Mouse (Mus musculus): ENCODE results near the gene Arhgef10l. TPM values are rescaled to one million over a fixed set of nuclear protein-coding genes. Genes with fewer than 3 reads are reported as not detected.

The Arhgef10l gene
- polyA plus RNA-seq, 1 experiment = 26.0 TPM

GRCm38 (mm10) chr4:140695146-140695545 lies 29.3 kb upstream of the Arhgef10l start:
- TF ChIP-seq POLR2A (IDR thresholded peaks at IDR 0.05; ENCODE audit: control insufficient read depth, extremely low read depth, insufficient read depth, low read length, poor library complexity) (no peak), CTCF (IDR thresholded peaks at IDR 0.05; ENCODE audit: borderline replicate concordance, control insufficient read depth, extremely low read depth, insufficient read depth, low read length, poor library complexity) (no peak)
- 97% methylated on average over 7 of the region's 7 CpGs for WGBS
- Histone ChIP-seq H3K4me3 (ENCODE audit: control insufficient read depth, insufficient read depth, low read length) (no peak overlapping the region), H3K4me1 (replicated peaks; ENCODE audit: control insufficient read depth, insufficient read depth, low read length) (peaks cover 20% of the 10 kb centered on the region), H3K27ac (ENCODE audit: control insufficient read depth, insufficient read depth, low read length) (no peak overlapping the region), H3K27me3 (ENCODE audit: control insufficient read depth, insufficient read depth, low read length) (no peaks in the 10 kb centered on the region), H3K36me3 (ENCODE audit: control insufficient read depth, insufficient read depth, low read length) (no peaks in the 10 kb centered on the region)
- no peak for DNase-seq

GRCm38 (mm10) chr4:140694551-140695060 lies 28.8 kb upstream of the Arhgef10l start:
- no peaks in the 10 kb centered on the region for H3K36me3 ChIP-seq (ENCODE audit: control insufficient read depth, insufficient read depth, low read length)
- no peaks in the 10 kb centered on the region for H3K27me3 ChIP-seq (ENCODE audit: control insufficient read depth, insufficient read depth, low read length)
- WGBS = 42% methylated on average over 1 of the region's 1 CpGs
- TF ChIP-seq POLR2A (IDR thresholded peaks at IDR 0.05; ENCODE audit: control insufficient read depth, extremely low read depth, insufficient read depth, low read length, poor library complexity) (no peak), CTCF (IDR thresholded peaks at IDR 0.05; ENCODE audit: borderline replicate concordance, control insufficient read depth, extremely low read depth, insufficient read depth, low read length, poor library complexity) (no peak)
- peaks cover 17% of the 10 kb centered on the region for H3K4me1 ChIP-seq (replicated peaks; ENCODE audit: control insufficient read depth, insufficient read depth, low read length)
- H3K27ac ChIP-seq (ENCODE audit: control insufficient read depth, insufficient read depth, low read length) = no peak overlapping the region
- DNase-seq = no peak
- H3K4me3 ChIP-seq (ENCODE audit: control insufficient read depth, insufficient read depth, low read length) = no peak overlapping the region

- TF ChIP-seq CTCF (IDR thresholded peaks at IDR 0.05; ENCODE audit: borderline replicate concordance, control insufficient read depth, extremely low read depth, insufficient read depth, low read length, poor library complexity) = no peak
- TF ChIP-seq POLR2A (IDR thresholded peaks at IDR 0.05; ENCODE audit: control insufficient read depth, extremely low read depth, insufficient read depth, low read length, poor library complexity) = no peak
- Histone ChIP-seq H3K27me3 (ENCODE audit: control insufficient read depth, insufficient read depth, low read length) (no peaks in the 10 kb centered on the region), H3K4me1 (replicated peaks; ENCODE audit: control insufficient read depth, insufficient read depth, low read length) (peaks cover 19% of the 10 kb centered on the region), H3K36me3 (ENCODE audit: control insufficient read depth, insufficient read depth, low read length) (no peaks in the 10 kb centered on the region), H3K27ac (ENCODE audit: control insufficient read depth, insufficient read depth, low read length) (no peak overlapping the region), H3K4me3 (ENCODE audit: control insufficient read depth, insufficient read depth, low read length) (no peak overlapping the region)
- DNase-seq = no peak
- 63% methylated on average over 4 of the region's 4 CpGs for WGBS
Measured at GRCm38 (mm10) chr4:140693513-140693912, 27.7 kb upstream of the Arhgef10l start.

- Histone ChIP-seq H3K36me3 (ENCODE audit: control insufficient read depth, insufficient read depth, low read length) (no peaks in the 10 kb centered on the region), H3K27me3 (ENCODE audit: control insufficient read depth, insufficient read depth, low read length) (no peaks in the 10 kb centered on the region), H3K4me3 (ENCODE audit: control insufficient read depth, insufficient read depth, low read length) (no peak overlapping the region), H3K27ac (ENCODE audit: control insufficient read depth, insufficient read depth, low read length) (no peak overlapping the region), H3K4me1 (replicated peaks; ENCODE audit: control insufficient read depth, insufficient read depth, low read length) (peaks cover 19% of the 10 kb centered on the region)
- WGBS = 76% methylated on average over 7 of the region's 7 CpGs
- TF ChIP-seq POLR2A (IDR thresholded peaks at IDR 0.05; ENCODE audit: control insufficient read depth, extremely low read depth, insufficient read depth, low read length, poor library complexity) (no peak), CTCF (IDR thresholded peaks at IDR 0.05; ENCODE audit: borderline replicate concordance, control insufficient read depth, extremely low read depth, insufficient read depth, low read length, poor library complexity) (no peak)
- DNase-seq = no peak
Measured at GRCm38 (mm10) chr4:140691481-140691880, 25.7 kb upstream of the Arhgef10l start.

- no peak for TF ChIP-seq CTCF (IDR thresholded peaks at IDR 0.05; ENCODE audit: borderline replicate concordance, control insufficient read depth, extremely low read depth, insufficient read depth, low read length, poor library complexity)
- no peak for TF ChIP-seq POLR2A (IDR thresholded peaks at IDR 0.05; ENCODE audit: control insufficient read depth, extremely low read depth, insufficient read depth, low read length, poor library complexity)
- Histone ChIP-seq H3K4me3 (ENCODE audit: control insufficient read depth, insufficient read depth, low read length) (peak overlapping the region; percentile 12; the same call in 1 of the 2 replicates), H3K4me1 (replicated peaks; ENCODE audit: control insufficient read depth, insufficient read depth, low read length) (peaks cover 19% of the 10 kb centered on the region)
Measured at GRCm38 (mm10) chr4:140689873-140690655, 24.3 kb upstream of the Arhgef10l start.

GRCm38 (mm10) chr4:140688826-140689425 lies 23.1 kb upstream of the Arhgef10l start:
- Histone ChIP-seq H3K27me3 (ENCODE audit: control insufficient read depth, insufficient read depth, low read length) (no peaks in the 10 kb centered on the region), H3K4me1 (replicated peaks; ENCODE audit: control insufficient read depth, insufficient read depth, low read length) (peaks cover 30% of the 10 kb centered on the region), H3K36me3 (ENCODE audit: control insufficient read depth, insufficient read depth, low read length) (no peaks in the 10 kb centered on the region), H3K4me3 (ENCODE audit: control insufficient read depth, insufficient read depth, low read length) (no peak overlapping the region), H3K27ac (ENCODE audit: control insufficient read depth, insufficient read depth, low read length) (no peak overlapping the region)
- DNase-seq = no peak
- 60% methylated on average over 5 of the region's 5 CpGs for WGBS
- TF ChIP-seq POLR2A (IDR thresholded peaks at IDR 0.05; ENCODE audit: control insufficient read depth, extremely low read depth, insufficient read depth, low read length, poor library complexity) (no peak), CTCF (IDR thresholded peaks at IDR 0.05; ENCODE audit: borderline replicate concordance, control insufficient read depth, extremely low read depth, insufficient read depth, low read length, poor library complexity) (no peak)

More at GRCm38 (mm10) chr4:140689873-140690655, 24.3 kb upstream of the Arhgef10l start:
- no peaks in the 10 kb centered on the region for H3K36me3 ChIP-seq (ENCODE audit: control insufficient read depth, insufficient read depth, low read length)
- peak overlapping the region; percentile 26; the same call in 1 of the 2 replicates for H3K27ac ChIP-seq (ENCODE audit: control insufficient read depth, insufficient read depth, low read length)
- no peaks in the 10 kb centered on the region for H3K27me3 ChIP-seq (ENCODE audit: control insufficient read depth, insufficient read depth, low read length)
- WGBS = 56% methylated on average over 16 of the region's 16 CpGs
- no peak for DNase-seq

Data from thymus, adult 2 months (tissue).